Mouse (Mus musculus): ENCODE measurements around the gene Tram1l1.
"Not testable (repeated sequence)": the region's sequence is repeated elsewhere in the genome, so short reads cannot be mapped to it uniquely, and the experiment has no call there.

Gene Tram1l1

GRCm38 (mm10) chr3:124320821-124321576 is at the start of gene Tram1l1:
Gene Tram1l1 (plus strand): TSS chr3:124320855.
- DNase-seq, result peak; percentile 12 to 42

- DNase-seq, result no peak
Observed at GRCm38 (mm10) chr3:124271229-124271628, 49.4 kb upstream of the Tram1l1 start.

- no peak for DNase-seq
Observed at GRCm38 (mm10) chr3:124271668-124272067, 49.0 kb upstream of the Tram1l1 start.

- DNase-seq, result no peak
Observed at GRCm38 (mm10) chr3:124272465-124273089, 48.1 kb upstream of the Tram1l1 start.

- peak in 1 of 2 experiments; percentile 38 for DNase-seq
Observed at GRCm38 (mm10) chr3:124274928-124275609, 45.6 kb upstream of the Tram1l1 start.

DNA sequence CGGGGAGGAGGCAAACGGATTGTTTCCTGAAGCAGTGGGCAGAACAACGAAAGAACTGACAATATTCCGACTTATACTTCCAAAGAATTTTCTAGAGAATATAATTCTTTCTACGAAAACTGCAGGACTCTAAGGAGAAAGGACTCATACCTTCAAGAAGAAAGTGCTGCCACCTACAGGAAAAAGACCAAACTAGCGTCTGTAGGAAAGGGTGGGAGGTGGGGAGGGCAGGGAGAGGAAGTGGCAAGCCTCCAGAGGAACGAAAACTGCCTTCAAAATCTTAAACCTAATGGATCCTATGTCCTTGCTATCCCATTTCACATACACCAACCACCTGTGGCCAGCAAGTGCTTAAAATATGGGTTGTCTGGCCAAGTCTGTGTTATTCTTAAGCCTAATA is 31.7 kb upstream of the Tram1l1 start:
- not testable (repeated sequence) for DNase-seq

DNA sequence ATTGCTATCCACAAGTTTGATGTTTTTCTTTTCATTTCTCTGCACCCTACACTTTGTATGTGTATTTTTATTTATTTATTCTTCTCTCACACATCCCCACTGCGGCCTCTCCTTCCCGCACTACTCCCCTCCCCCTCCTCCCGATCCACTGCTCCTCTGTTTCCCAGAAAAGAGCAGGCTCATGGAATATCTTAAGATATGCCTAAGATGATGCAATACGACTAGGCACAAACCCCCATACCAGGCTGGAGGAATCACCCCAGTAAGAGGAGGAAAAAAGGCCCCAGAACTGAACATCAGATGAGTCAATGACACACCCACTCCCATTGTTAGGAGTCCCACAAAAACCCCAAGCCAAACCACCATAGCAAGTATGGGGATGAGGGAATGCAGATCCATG is 1.4 kb upstream of the Tram1l1 start:
- DNase-seq, result no peak

DNA sequence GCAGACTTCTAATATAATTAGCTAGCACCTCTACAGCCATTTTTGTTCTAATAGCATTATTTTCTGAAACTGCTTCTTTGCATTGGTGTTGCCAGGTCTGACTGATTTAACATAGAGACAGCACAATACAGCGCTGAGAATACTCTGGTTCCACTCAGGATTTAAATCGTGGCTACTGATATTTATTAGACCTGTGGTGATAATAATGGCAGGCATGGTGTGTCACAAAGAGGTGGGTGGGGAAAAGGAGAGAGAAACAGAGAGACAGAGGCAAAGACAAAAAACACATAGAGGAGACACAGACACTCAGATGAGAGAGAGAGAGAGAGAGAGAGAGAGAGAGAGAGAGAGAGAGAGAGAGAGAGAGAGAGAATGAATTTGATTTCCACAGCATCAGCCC is 257 bp upstream of the Tram1l1 start:
- no peak for DNase-seq

GRCm38 (mm10) chr3:124346445-124346844 is 25.8 kb downstream of the Tram1l1 start:
- DNase-seq, result no peak

DNA sequence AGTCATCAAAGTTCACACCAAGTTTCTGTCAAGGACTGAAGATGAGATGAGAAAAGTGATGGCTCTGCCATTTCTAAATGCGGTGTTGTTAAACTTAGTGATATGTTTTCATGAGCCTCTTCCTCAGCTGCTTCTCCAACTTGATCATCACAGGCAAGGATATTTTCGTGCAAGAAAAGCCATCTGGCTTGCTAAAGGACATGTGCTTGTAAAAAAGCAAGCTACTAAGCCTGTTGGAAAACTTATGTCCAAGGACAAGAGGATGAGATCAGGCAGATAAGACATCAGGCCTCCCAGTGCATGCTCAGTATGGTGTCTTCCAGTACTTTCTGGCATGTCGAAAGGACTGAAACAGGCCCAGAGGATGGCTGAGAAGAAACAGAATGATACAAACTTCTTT is 36.9 kb downstream of the Tram1l1 start:
- DNase-seq, result no peak

DNA sequence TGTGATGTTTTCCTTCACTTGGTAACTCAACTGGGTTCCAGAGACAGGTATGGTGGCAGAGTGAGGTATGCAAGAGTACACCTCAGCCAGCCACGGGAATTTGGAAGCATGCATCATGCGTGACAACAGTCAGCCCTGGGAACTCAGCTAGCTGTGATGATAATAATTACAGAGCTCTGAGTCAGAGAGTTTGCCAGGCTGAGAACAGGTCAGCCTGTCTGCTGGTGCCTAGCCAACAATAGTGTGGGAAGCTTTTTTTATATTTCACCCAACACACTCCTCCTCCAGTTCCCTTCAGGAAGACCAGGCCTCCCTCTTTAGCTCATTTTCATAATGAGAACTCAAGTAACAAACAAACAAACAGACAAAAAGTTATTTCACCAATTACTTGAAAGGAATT is 51.4 kb downstream of the Tram1l1 start:
- no peak for DNase-seq
